Mouse (Mus musculus) c-Kit-positive CD71-positive TER-119-positive erythroid progenitor cells, embryonic 14.5 days (primary cell): ENCODE results near the gene Hist1h3b.
"Not testable (repeated sequence)": the region's sequence is repeated elsewhere in the genome, so short reads cannot be mapped to it uniquely, and the experiment has no call there.

ENCODE experiments used
- DNase-seq: peaks from one replicate; pipeline ENCODE4 v3.0.0-alpha.2; 2013; ENCODE audit warnings: low spot score

Gene Hist1h3b

DNA sequence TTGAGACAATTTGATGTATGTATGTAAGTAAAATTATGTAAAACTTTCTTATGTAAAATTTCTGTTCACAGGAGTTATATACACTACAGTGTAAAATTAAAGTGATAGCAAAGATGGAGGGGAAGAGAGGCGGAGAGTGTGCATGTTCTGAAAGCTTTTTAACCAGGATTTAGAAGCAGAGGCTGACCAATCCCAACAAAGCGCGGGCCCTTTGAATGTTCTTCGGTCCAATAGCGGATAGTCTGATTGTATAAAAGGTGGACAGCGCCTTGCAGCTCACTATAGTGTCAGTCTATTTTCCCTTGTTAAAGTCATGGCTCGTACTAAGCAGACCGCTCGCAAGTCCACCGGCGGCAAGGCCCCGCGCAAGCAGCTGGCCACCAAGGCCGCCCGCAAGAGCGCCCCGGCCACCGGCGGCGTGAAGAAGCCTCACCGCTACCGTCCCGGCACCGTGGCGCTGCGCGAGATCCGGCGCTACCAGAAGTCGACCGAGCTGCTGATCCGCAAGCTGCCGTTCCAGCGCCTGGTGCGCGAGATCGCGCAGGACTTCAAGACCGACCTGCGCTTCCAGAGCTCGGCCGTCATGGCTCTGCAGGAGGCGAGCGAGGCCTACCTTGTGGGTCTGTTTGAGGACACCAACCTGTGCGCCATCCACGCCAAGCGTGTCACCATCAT is at the start of gene Hist1h3b:
Gene Hist1h3b, plus strand, starts transcription at position 201 of the 675 bp plus-strand sequence.
- DNase-seq, result peak; percentile 99

DNA sequence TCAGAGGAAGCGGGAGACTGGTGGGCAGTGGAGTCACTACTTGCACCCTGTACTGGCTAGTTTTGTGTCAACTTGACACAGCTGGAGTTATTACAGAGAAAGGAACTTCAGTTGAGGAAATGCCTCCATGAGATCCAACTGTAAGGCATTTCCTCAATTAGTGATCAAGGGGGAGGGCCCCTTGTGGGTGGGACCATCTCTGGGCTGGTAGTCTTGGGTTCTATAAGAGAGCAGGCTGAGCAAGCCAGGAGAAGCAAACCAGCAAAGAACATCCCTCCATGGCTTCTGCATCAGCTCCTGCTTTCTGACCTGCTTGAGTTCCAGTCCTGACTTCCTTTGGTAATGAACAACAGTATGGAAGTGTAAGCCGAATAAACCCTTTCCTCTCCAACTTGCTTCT is 49.3 kb upstream of the Hist1h3b start:
- DNase-seq, result not testable (repeated sequence)

DNA sequence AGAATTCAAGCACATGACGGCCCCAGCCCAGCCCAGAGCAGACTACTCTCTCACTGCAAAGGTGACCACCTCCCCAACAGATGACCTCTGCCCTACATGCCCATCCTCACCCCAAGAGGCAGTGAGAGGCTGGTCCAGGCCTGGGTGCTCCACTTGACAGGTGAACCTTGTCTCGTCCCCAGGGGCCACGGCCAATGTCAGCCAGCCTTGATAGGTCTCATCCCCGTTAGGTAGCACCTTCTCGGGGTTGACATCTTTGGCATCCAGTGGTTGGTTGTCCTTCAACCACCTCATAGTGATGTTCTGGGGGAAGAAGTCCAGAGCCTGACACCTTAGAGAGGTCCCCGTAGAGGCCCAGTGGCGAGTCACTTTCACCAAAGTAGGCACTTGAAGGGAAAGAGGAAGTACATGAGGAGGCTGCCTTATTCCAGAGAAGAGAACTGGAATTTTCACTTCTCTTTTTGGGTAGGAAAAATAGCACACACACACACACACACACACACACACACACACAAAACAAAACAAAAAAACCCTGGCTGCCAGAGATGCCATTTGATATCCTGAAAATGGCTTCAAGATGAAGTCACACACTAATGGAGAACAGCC is 46.2 kb upstream of the Hist1h3b start:
- DNase-seq, result no peak

DNA sequence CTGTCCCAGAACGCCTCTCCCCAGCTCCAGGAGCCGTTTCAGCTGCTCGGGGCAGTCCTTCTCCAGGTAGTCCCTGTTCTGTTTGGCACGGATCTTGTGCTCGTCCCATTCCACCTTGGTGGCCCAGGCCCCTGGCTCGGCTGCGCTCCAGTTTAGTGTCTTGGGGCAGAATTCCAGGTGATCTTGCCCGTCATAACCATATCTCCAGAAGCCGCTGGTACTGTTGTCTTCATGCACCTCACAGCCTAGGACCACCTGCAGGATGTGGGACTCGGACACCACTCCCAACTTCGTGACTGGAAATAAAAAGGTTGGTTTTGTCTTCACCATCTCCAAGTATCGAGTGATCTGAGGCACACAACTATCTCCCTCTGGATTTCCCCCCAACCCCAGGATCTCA is 45.3 kb upstream of the Hist1h3b start:
- no peak for DNase-seq

DNA sequence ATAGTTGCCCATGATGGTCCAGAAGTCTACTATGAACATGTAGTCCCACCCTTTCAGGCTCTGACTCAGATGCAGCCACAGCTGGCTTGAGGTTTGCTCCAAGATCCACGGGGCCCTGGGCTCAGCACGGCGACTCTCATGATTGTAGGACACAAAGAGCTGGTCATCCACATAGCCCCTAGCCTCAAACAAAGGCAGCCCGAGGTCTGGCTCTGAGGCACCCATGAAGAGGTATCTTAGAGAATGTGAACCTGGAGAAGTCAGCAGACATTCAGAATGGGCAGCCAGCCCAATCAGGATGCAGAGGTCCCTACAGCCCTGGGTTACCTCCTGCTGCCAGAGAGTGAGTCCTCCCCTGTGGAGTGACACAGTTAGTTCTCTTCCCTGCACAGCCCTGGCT is 44.0 kb upstream of the Hist1h3b start:
- DNase-seq, result no peak

DNA sequence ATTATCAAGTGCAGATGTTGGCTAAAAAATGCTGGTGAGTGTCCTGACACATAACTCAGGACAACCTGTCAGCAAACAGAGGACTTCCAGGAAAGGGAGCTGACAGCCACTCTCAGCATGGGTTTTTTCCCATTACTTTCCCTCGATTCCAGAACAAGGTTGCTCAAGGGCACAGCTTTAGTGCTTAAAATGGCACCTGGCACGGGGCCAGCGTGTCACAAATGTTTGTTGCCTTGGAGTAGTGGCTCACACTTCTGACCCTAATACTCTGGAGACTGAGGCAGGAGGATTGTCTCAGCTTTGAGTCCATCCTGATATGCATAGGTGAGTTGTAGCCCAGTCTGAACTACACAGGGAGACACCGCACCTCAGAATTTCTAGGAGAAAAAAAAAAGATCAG is 43.4 kb upstream of the Hist1h3b start:
- no peak for DNase-seq

DNA sequence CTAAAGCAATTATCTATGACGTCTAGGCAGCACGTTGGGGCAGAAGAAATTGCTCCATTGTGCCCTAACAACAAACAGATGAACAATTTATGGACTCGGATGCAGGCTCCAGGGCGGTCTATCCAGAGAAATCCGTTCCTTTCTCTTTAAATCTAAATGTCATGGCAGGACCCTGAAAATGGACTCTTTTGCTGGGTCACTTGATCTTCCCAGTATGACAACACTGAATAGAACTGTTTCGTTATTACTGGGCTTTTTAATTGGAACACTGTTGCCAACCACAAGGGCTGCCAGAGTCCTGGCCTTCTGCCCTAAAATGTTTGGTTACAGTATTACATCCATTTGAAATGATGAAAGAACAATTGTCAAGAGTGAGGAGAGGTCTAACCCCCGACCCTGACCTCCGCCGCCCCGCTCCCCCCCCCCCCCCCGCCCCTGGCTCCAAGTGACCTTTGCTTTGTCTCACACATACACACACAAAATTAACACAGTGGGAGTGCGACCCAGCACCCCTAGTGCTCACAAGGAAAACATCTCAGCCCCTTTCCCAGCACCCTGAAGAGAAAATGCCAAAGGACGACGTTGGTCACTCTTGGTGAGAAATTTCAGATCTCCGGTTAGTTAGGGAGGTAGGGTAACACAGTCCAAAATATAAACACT is 42.2 kb upstream of the Hist1h3b start:
- no peak for DNase-seq

DNA sequence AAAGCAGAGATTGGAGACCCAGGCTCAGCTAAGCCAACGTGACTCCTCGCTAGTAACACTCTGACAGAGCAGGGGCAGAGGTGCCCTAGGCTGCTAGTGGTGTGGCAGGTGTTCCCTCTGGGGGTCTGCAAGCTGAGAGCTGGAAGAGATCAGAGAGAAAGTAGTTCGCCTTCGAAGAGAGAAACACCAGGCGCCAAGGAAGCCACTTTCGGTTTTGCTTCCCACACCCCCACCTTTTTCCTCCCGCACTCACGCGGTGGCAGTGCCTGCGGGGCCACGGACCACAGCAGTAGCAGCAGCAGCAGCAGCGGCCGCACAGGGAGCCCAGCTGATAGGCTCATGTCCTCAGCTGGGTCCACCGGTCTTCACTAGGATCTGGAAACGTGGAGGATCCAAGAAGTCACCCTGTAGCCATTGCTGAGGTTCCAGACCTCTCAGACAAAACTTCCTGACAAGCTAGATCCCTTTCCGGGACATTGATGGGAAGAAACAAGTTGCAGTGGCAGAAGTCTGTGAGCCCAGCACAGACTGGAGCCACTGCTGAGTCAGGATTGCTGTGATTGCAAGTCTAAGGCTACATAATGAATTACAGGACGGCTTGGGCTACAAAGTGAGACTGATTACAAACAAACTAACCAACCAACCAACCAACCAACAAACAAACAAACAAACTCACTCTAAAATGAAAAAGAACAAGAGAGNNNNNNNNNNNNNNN is 41.5 kb upstream of the Hist1h3b start, which contains the start of gene Hfe:
Gene Hfe, minus strand, starts transcription at position 481 of the 716 bp plus-strand sequence.
- DNase-seq, result no peak

DNA sequence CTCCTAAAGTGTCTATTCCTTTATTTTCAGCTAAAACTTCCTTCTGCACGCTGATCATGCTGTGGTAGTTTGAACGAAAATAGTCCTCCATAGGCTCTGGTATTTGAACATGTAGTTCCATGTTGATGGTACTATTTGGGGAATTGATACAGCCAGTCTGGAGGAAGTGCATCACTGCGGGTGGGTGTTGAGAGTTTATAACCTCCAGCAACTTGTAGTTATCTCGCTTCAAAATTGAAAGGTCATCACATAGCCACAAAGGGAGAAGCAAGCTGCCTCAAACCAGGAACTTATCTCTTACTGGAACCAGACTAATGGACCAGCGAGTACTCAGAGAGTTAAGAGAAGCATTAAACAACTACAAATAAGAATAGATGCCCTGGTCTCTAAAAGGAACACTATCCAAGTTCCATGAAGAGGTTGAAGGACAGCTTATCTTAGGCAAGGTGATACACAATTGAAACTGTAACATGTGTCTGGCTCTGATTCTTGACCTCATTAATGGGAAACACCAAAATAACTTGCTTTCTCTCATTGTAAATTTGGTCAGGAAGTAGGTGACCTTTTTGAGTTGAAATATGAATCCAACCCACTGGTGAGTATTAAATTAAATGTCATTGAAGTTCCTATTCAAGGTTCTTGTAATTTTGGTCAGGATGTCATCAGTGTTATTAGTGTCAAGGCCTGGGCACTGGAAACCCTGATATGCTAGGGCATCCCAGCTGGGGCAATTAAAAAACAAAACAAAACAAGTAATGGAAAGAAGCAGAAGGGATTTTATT is 35.6 kb upstream of the Hist1h3b start:
- no peak for DNase-seq

DNA sequence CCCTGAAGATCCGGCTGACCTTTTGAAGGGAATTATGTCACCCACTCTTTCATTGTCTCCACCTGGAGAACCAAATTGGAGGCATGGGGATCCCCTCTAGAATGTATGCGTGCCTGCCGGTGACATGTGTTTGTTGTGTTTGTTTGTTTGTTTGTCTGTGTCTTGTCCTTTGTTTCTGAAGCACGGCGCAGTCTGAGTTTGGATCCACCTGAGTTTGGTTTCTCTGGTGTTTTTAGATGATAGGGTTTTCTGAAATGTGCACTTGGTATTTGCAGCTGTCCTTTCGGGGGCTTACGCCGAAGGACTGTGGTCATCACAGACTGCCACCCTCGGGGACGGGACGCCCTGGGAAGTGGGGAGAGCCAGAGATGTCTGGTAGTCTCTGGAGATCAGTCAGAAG is 34.9 kb upstream of the Hist1h3b start:
- DNase-seq, result no peak

DNA sequence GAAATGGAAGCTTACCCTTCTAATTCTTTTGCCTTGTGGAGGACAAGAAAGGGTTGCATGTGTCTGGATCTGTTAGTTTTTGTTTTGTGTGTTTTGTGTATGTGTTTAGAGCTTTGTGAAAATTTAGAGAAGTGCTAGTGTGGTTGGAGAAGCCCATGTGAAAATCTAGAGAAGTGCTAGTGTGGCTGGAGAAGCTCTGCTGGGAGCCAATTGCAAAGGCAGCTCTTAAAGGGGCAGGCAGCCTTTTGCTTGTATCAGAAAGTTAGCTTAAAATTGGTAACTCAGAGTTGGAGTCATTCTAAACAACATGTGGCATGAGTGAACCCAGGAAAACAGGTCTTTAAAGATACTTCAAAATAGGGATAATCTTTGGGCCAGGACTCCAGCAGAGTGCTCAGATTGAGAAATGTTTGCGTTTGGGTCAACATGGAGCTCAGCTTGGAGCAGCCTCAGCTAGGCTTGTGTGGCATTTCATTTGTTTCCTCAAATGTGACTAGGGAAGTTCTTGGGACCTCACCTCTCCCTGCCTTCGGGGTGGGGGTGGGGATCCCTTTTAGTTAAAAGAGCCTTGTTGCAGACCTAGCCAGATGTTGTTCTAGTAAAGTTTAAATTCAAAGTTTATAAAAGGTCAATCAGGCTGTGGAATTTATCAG is 34.3 kb upstream of the Hist1h3b start:
- not testable (repeated sequence) for DNase-seq

DNA sequence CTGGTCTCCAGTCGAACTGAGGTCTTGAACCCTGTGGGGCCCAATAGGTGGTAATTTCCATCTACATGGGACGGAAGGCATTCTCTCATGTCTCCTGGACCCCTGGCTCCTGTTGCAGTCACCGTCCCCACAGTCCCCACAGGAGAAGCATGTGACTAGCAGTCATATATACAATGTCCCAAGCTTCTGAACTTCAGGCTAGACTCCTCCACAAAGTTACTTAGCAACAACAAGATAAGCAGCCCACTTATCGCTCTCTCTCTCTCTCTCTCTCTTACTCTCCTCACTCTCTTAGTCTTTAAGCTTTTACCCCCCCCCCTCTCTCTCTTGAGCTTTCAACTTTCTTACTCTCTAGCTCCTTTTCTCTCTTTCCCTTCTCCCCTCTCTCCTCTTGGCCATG is 27.8 kb upstream of the Hist1h3b start:
- no peak for DNase-seq

DNA sequence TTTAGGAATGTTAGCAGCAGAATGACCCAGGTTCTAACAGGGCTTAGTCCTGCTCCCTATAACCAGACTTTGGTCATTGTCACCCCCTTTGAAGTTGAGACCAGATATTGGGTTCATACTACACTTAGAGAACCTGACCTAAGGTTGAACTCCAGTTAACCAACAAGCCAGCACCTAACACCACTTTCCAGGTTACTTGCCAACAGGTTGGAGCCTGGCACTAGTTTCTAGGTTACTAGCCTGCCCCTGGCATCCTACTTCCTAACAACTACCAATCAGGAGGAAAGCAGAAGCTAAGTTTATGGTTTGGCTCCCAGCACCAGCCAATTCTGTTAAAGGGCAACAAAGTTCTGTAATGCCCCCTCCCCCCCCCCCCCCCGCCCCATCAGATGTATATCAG is 26.9 kb upstream of the Hist1h3b start:
- no peak for DNase-seq

DNA sequence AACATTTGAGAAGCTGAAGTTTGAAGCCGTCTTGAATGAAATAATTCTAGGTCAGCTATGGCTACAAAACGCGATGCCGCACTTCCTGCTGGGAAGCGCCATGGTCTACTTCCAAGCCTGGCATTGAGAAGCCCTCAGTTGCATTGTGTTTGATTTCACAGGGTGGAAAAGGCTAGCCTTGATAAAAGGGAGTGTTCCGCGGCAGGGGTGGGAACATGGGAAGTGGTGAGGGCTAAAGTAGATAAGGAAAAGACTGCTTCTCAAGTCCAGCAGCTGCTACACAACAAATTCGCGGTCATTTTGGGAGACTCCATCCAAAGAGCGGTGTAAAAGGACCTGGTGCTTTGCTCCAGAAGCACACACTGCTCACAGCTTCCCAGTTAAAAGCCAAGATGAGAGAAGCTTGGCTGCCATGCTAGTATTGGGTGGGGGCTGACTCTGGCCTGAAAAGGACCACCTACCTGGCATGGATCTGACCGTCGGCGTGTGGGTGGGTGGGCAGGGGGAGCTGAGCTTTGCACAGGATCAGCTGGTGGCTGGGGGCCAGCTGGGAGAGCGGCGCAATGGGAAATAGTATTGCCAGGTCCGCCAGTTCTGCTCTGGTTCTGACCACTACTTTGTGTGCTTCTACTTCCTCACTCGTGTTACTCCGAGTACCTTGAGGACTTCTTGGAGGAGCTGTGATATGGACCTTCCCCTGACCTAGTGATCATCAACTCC is 23.4 kb upstream of the Hist1h3b start:
- no peak for DNase-seq

DNA sequence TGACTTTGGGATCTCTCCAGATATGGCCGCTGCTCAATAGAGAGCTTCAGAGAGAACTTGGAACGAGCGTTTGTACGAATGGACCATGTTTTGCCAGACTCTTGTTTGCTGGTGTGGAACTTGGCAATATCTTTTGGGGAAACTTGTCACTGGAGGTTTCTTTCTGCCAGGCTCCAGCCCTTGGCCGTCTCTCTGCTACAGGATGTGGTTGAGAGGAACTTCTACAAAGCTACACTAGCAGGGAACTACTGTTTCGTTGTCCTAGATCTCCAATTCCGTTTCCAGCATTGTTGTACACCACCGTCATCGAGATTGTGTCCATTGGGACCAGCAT is 22.9 kb upstream of the Hist1h3b start:
- DNase-seq, result no peak

DNA sequence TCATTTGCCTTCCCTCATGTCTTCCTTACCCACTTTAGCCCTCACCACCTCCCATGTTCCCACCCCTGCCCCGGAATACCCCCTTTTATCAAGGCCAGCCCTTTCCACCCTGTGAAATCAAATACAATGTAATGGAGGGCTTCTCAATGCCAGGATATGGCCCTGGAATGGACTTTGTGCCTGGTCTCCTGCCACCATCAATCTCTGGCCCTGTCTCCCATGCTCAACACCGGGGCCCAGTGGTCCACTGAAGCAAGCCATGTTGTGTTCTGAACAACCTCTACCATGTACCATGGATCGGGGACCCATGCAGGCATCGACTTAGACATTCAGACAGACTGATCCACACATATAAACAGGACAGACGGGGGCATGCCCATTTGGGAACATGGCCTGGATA is 22.4 kb upstream of the Hist1h3b start:
- no peak for DNase-seq

DNA sequence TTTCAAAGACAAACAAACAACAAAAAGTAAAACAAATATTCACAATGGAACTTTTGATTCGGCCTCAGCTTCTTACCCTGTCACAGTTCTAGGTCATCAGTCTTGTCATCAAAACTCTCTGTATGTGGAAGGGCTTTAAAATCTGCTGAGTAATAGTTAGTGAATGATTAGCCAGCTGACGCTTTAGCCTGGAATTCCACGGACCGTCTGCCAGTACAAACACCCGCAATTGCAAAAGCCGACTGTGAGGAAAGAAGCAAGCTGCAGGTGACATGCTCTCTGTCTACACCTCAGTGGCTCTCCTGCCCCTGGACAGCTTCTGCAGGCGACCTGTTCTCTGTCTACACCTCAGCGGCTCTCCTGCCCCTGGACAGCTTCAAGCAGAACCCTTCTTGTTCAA is 21.6 kb upstream of the Hist1h3b start:
- no peak for DNase-seq

DNA sequence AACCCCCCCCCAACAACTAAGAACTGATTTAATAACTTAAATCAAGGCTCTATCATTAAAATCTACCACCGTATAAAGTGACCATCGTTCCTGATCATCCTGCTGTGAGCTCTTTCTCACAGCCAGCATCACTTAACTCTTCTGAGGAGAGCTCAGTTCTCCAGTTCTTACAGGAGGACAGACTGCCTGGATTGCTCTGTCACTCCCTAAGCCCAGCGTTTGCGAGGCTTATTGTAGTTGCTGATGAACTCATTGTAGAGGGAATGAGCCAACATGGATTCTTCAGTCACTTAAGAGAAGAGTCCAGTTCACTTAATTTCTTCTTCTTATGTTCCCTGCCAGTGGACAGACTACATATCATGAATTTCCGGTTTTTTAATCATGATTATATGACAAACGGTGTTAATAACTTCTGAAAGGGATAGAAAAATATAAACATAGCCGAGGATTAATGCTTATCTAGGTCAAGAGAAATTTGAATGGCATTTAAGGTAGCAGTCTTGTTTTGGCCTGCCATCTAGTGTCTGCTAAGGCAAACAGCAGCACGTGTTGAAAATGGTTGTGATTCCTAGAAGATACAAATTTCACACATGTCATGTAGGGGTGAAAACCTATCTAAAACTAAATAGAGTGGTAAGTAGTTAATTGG is 19.8 kb upstream of the Hist1h3b start:
- DNase-seq, result peak; percentile 38

DNA sequence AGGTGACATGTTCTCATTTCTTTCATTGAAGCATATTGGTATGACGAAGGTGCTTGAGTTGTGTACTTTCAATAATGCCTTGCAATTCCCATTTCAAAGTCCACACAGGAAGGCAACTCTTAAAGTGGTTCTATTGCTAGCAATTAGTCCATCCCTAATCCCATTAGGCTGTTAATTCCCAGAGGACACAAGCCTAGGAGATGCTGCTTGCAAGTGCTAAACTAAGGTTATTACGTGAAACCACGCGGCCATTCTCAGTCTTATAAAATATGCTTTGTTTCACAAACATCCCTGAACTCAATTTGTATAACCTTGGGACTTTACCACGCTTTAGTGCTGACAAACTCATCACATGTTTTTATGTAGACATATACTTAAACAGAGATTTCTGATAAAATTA is 15.0 kb upstream of the Hist1h3b start:
- DNase-seq, result no peak

DNA sequence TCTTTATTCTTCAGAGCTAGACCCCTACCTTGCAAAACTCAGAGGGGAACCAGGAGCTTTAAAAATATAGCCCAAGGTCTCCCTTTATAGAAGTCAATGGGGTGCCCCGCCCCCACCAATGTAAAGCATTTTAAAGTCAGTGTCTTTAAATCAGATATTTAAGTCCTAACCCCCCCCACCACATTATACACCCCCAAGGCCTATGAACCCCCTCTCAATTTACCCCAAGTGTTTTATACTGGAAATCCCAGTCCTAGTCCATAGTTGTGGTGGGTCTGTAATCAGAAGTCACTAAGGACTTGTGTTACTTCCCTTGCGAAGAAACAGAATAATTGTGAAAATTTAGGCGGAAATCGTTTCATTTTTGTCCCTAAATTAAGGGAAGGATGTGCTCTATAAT is 14.0 kb upstream of the Hist1h3b start:
- peak; percentile 54 for DNase-seq
